Mouse (Mus musculus) CH12.LX (cell line): ENCODE measurements around the gene Rims3.

Experiments used
- CHD2 ChIP-seq: IDR thresholded peaks from 2 replicates; pipeline ENCODE4 v1.6.1; 2011; ENCODE audit warnings: low read length, improper control_type of control experiment
- CTCF ChIP-seq, 2 experiments: IDR thresholded peaks in 1 of 2; conservative IDR thresholded peaks in 1 of 2; 2 replicates each; pipeline ENCODE4 v1.5.1; 2011 to 2012; ENCODE audit warnings: low read depth in 2 of 2, low read length in 2 of 2, improper control_type of control experiment in 1 of 2, inconsistent platforms in 1 of 2, mild to moderate bottlenecking in 1 of 2, moderate library complexity in 1 of 2
- EP300 ChIP-seq: IDR thresholded peaks from 2 replicates; pipeline ENCODE4 v1.6.1; 2011; ENCODE audit warnings: low read length, improper control_type of control experiment
- ETS1 ChIP-seq: conservative IDR thresholded peaks from 2 replicates; pipeline ENCODE4 v1.6.1; 2012; ENCODE audit warnings: low read depth, mild to moderate bottlenecking, inconsistent platforms, low read length, improper control_type of control experiment, moderate library complexity
- JUN ChIP-seq: IDR thresholded peaks from 2 replicates; pipeline ENCODE4 v1.6.1; 2011; ENCODE audit warnings: low read depth, mild to moderate bottlenecking, low read length, improper control_type of control experiment, moderate library complexity; ENCODE audit not compliant: insufficient read depth
- KAT2A ChIP-seq: IDR thresholded peaks from 2 replicates; pipeline ENCODE4 v1.6.1; 2012; ENCODE audit warnings: low read length, improper control_type of control experiment, inconsistent platforms; ENCODE audit not compliant: insufficient replicate concordance
- MAZ ChIP-seq: IDR thresholded peaks from 2 replicates; pipeline ENCODE4 v1.6.1; 2012; ENCODE audit warnings: low read depth, mild to moderate bottlenecking, inconsistent platforms, low read length, improper control_type of control experiment, moderate library complexity
- POLR2A ChIP-seq: IDR thresholded peaks from 2 replicates; pipeline ENCODE4 v1.6.1; 2011; ENCODE audit warnings: low read depth, mild to moderate bottlenecking, improper control_type of control experiment, low read length
- TCF12 ChIP-seq: IDR thresholded peaks from 2 replicates; pipeline ENCODE4 v1.6.1; 2014; ENCODE audit warnings: low read depth, mild to moderate bottlenecking, inconsistent platforms, low read length, improper control_type of control experiment
- USF2 ChIP-seq: conservative IDR thresholded peaks from 2 replicates; pipeline ENCODE4 v1.6.1; 2011; ENCODE audit warnings: low read depth, low read length, improper control_type of control experiment
- ZMIZ1 ChIP-seq: IDR thresholded peaks from 2 replicates; pipeline ENCODE4 v1.6.1; 2012; ENCODE audit warnings: low read depth, mild to moderate bottlenecking, inconsistent platforms, low read length, improper control_type of control experiment

- TF ChIP-seq JUN, result no peak
- peak; percentile 84 for TF ChIP-seq POLR2A
- TF ChIP-seq CTCF (conservative IDR thresholded peaks at IDR 0.05 in 1 of 2, IDR thresholded peaks at IDR 0.05 in 1 of 2; ENCODE audit: low read depth in 2 of 2, low read length in 2 of 2), result no peak
- peak; percentile 46 for TF ChIP-seq TCF12
- no peak; the same call in 1 of the 2 replicates for TF ChIP-seq ETS1
- peak; percentile 97 for TF ChIP-seq MAZ
- peak; percentile 26; the same call in 1 of the 2 replicates for TF ChIP-seq EP300
- peak; percentile 76 for TF ChIP-seq ZMIZ1
- TF ChIP-seq KAT2A, result 0 out of 2 replicates have a peak, but pooled peaks have one; percentile 55
- TF ChIP-seq USF2, result no peak
- TF ChIP-seq CHD2, result peak; percentile 99
Measured at GRCm38 (mm10) chr4:120825577-120826326, 28.9 kb upstream of the Rims3 start.
